Mouse (Mus musculus): ENCODE measurements around the gene Trim45. TPM values are rescaled to one million over a fixed set of nuclear protein-coding genes. Genes with fewer than 3 reads are reported as not detected.

Gene Trim45
- total and polyA plus RNA-seq, 2 experiments from 2014 or later: 5.2 to 9.9 TPM

DNA sequence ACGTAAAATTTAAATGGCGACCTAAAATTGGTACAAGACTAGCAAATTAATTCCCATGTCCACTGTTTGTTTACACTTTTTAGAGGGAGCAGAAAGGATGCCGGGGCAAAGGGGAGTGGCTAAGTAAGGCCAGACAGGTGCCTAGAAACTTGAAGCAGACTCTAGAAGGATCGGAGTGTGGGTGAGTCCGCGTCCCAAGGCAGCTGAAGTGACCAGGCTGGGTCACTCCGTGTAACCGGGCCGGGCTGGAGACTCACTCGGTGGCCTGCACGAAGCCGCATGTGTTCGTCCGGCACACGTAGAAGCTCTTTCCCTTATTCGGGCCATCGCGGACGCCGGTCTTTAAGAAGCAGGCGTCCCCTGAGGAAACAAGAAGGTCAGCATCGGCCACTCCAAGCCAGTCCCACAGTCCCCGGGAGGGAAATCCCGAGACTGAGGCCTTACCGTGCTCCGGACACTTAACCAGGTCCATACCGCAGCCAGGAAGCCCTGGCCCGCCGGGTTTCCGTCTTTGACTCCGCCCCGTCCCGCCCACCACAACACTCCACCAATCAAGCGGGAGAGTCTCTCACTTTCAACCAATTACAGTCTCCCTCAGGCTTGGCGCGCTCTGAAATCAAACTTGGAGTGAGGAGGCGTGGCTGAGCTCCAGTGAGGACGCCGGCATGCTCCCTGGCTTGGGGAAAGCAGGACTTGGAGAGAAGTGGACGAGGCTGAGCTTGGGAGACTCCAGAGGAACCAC, 47.3 kb downstream of the Trim45 start, which contains the start of gene Ttf2:
TSS of gene Ttf2 (minus strand) at position 488 of the 742 bp plus-strand sequence.
- Histone ChIP-seq H3K4me1 (ENCODE audit: insufficient read depth, low read length) (no peaks in the 10 kb centered on the region; the same call in 1 of the 2 replicates), H3K4me3 (ENCODE audit: low read length) (peak within 1 kb of the TSS; percentile 47), H3K9ac (replicated peaks; ENCODE audit: low read length) (0 out of 2 replicates have a peak within 1 kb of the TSS, but pooled peaks have one; percentile 39), H3K9me3 (ENCODE audit: low read length) (no peaks in the 10 kb centered on the region), H3K36me3 (ENCODE audit: insufficient read depth, low read length) (no peaks in the 10 kb centered on the region), H3K4me2 (ENCODE audit: low read depth, low read length) (peak within 1 kb of the TSS; percentile 78), H3K27me3 (ENCODE audit: insufficient read depth, low read length) (no peaks in the 10 kb centered on the region), H3K27ac (no peak within 1 kb of the TSS)
- TF ChIP-seq CTCF (IDR thresholded peaks at IDR 0.05; ENCODE audit: low read depth): no peak
- ATAC-seq: peak; percentile 98
- WGBS: under 1% methylated on average over 40 of the region's 40 CpGs
- peak; percentile 95 for DNase-seq (ENCODE audit: low spot score)

DNA sequence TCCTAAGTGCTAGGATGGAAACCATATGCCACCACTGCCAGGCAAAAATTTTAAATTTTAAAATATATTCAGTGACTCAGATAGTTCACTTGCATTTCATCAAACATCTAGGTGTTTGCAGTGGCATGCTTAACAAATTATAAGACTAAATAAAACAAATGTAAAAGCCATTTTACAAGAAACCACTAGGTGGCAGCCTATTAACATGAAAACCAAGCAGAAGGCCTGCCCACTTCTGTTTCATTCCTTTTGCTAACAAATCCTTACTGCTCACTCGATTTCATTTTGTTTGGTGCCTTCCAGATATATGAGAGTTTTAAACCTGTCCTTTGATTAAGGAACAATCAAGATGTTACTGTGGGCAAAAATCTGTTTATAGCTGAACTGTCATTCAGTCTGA, 51.9 kb downstream of the Trim45 start:
- Histone ChIP-seq H3K4me2 (ENCODE audit: low read depth, low read length) (no peak overlapping the region), H3K4me1 (ENCODE audit: insufficient read depth, low read length) (no peaks in the 10 kb centered on the region; the same call in 1 of the 2 replicates), H3K9me3 (ENCODE audit: low read length) (no peaks in the 10 kb centered on the region), H3K9ac (replicated peaks; ENCODE audit: low read length) (no peak overlapping the region), H3K27me3 (ENCODE audit: insufficient read depth, low read length) (no peaks in the 10 kb centered on the region), H3K4me3 (ENCODE audit: low read length) (no peak overlapping the region), H3K27ac (no peak overlapping the region), H3K36me3 (ENCODE audit: insufficient read depth, low read length) (no peaks in the 10 kb centered on the region)
- DNase-seq (ENCODE audit: low spot score) (peak; percentile 82), ATAC-seq (no peak)
- 0% methylated on average over 1 of the region's 1 CpGs for WGBS
- peak; percentile 82 for TF ChIP-seq CTCF (IDR thresholded peaks at IDR 0.05; ENCODE audit: low read depth)

- TF ChIP-seq CTCF (IDR thresholded peaks at IDR 0.05; ENCODE audit: low read depth): no peak
- no peaks in the 10 kb centered on the region for H3K36me3 ChIP-seq (ENCODE audit: insufficient read depth, low read length)
- no peaks in the 10 kb centered on the region for H3K9me3 ChIP-seq (ENCODE audit: low read length)
- no peak overlapping the region for H3K27ac ChIP-seq
- no peaks in the 10 kb centered on the region for H3K4me1 ChIP-seq (ENCODE audit: insufficient read depth, low read length)
- no peaks in the 10 kb centered on the region for H3K27me3 ChIP-seq (ENCODE audit: insufficient read depth, low read length)
- no peak for ATAC-seq
- no peak overlapping the region for H3K4me3 ChIP-seq (ENCODE audit: low read length)
- no peak overlapping the region for H3K9ac ChIP-seq (replicated peaks; ENCODE audit: low read length)
- DNase-seq (ENCODE audit: low spot score): no peak
- WGBS: 83% methylated on average over 8 of the region's 8 CpGs
- no peak overlapping the region for H3K4me2 ChIP-seq (ENCODE audit: low read depth, low read length)
Measured at GRCm38 (mm10) chr3:100979290-100979689, 57.3 kb downstream of the Trim45 start.

Other genes starting within 250 kb of the Trim45 start
- gene Man1a2, start 236.7 kb upstream of the Trim45 start, total RNA-seq (2014; rRNA removed): 44.3 and 49.0 TPM in 2 replicates
- gene Man1a2, start 236.7 kb upstream of the Trim45 start, polyA plus RNA-seq (2015; fragmentation: Nextera tagmentation; extraction: Ambion mirVana): 73.2 and 88.3 TPM in 2 replicates
- gene Vtcn1, start 96.7 kb upstream of the Trim45 start, total RNA-seq (2014; rRNA removed): not detected in 2 replicates
- gene Vtcn1, start 96.7 kb upstream of the Trim45 start, polyA plus RNA-seq (2015; fragmentation: Nextera tagmentation; extraction: Ambion mirVana): 0.05 TPM in 1 of 2 replicates, not detected in the other
- gene Ttf2, start 47.5 kb downstream of the Trim45 start, total RNA-seq (2014; rRNA removed): 6.7 and 8.4 TPM in 2 replicates
- 3.3 and 3.9 TPM in 2 replicates for gene Ttf2, start 47.5 kb downstream of the Trim45 start, polyA plus RNA-seq (2015; fragmentation: Nextera tagmentation; extraction: Ambion mirVana)
- 0.36 and 0.68 TPM in 2 replicates for gene Cd101, start 107.4 kb downstream of the Trim45 start, total RNA-seq (2014; rRNA removed)
- gene Cd101, start 107.4 kb downstream of the Trim45 start, polyA plus RNA-seq (2015; fragmentation: Nextera tagmentation; extraction: Ambion mirVana): 0.13 TPM in 1 of 2 replicates, not detected in the other
- gene Ptgfrn, start 188.1 kb downstream of the Trim45 start, total RNA-seq (2014; rRNA removed): 51.0 and 52.5 TPM in 2 replicates
- 3.9 and 4.1 TPM in 2 replicates for gene Ptgfrn, start 188.1 kb downstream of the Trim45 start, polyA plus RNA-seq (2015; fragmentation: Nextera tagmentation; extraction: Ambion mirVana)

Data from hindbrain, postnatal 0 days (tissue).